In the genomic region with DNA sequence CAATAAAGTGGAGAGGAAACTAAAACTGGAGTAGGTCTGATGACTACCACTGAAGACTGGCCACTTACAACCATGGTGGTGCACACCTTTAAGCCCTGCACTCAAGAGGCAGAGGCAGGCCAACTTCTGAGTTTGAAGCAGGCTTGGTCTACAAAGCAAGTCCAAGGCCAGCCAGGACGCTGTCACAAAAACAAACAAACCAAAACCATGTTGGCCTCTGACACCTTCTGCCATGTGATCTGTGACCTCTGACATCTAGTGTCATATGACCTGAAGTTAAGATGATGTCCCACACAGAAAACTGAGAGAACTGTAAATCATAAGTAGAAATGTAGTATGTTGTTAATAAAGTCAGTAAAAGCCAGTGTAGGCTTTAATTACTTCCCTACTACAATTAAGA, we compare ENCODE assay signal across 22 mouse cellular contexts. TPM values are rescaled to one million over a fixed set of nuclear protein-coding genes. Genes with fewer than 3 reads are reported as not detected.
DNase-seq lines count a peak whose midpoint lies in the region; ATAC-seq and TF ChIP-seq lines count a peak whose summit lies in the region.
"Had no signal": no experiment of that assay in that cellular context is flagged by ENCODE, and none has a peak within 500 bp of the region (broad histone marks: within the 10 kb centered on the region; RNA-seq: fewer than 3 reads in every experiment).

No protein-coding gene starts in this region.

- H3K4me2 ChIP-seq in liver, embryonic 12.5 days: no peak overlapping the region
- H3K4me2 ChIP-seq in liver, postnatal 0 days (ENCODE audit: low read depth, low read length): no peak overlapping the region
- H3K4me2 ChIP-seq in hindbrain, embryonic 13.5 days: no peak overlapping the region
- H3K4me2 ChIP-seq: embryonic facial prominence, embryonic 13.5 days; forebrain, embryonic 12.5 days; heart, embryonic 12.5 days; hindbrain, embryonic 15.5 days had no signal

- no peak for TF ChIP-seq CTCF in kidney, adult 2 months (conservative IDR thresholded peaks at IDR 0.05; ENCODE audit: insufficient read depth, insufficient read length, low read depth, low read length)
- no peak for TF ChIP-seq CTCF in liver, postnatal 0 days (IDR thresholded peaks at IDR 0.05; ENCODE audit: low read depth)

- no peak for ATAC-seq in liver, embryonic 12.5 days
- ATAC-seq in liver, postnatal 0 days: no peak; the same call in 1 of the 2 replicates
- ATAC-seq in hindbrain, embryonic 13.5 days (ENCODE audit: low FRiP score): no peak
- ATAC-seq: activated CD4-positive, CD25-positive, alpha-beta regulatory T cell, adult 4 months; forebrain, embryonic 16.5 days; Patski had no signal

- H3K4me3 ChIP-seq in kidney, adult 2 months (ENCODE audit: insufficient read depth, low read depth, low read length): no peak overlapping the region
- H3K4me3 ChIP-seq in liver, embryonic 12.5 days: no peak overlapping the region
- H3K4me3 ChIP-seq in liver, postnatal 0 days (ENCODE audit: low read depth, low read length): no peak overlapping the region
- no peak overlapping the region for H3K4me3 ChIP-seq in hindbrain, embryonic 13.5 days
- H3K4me3 ChIP-seq: embryonic facial prominence, embryonic 13.5 days; forebrain, embryonic 12.5 days; heart, embryonic 12.5 days; hindbrain, embryonic 10.5 days; hindbrain, embryonic 15.5 days had no signal

- TF ChIP-seq POLR2A in kidney, adult 2 months (IDR thresholded peaks at IDR 0.05; ENCODE audit: low read depth, low read length): no peak

- H3K9me3 ChIP-seq in liver, embryonic 12.5 days (replicated peaks): no peaks in the 10 kb centered on the region
- H3K9me3 ChIP-seq in liver, postnatal 0 days (ENCODE audit: low read length): no peaks in the 10 kb centered on the region
- no peaks in the 10 kb centered on the region for H3K9me3 ChIP-seq in hindbrain, embryonic 13.5 days
- H3K9me3 ChIP-seq: embryonic facial prominence, embryonic 13.5 days; forebrain, embryonic 12.5 days; heart, embryonic 12.5 days; hindbrain, embryonic 10.5 days; hindbrain, embryonic 15.5 days had no signal

- no peaks in the 10 kb centered on the region for H3K27me3 ChIP-seq in kidney, adult 2 months (replicated peaks; ENCODE audit: control insufficient read depth, insufficient read depth, low read length)
- no peaks in the 10 kb centered on the region for H3K27me3 ChIP-seq in liver, embryonic 12.5 days (replicated peaks)
- no peaks in the 10 kb centered on the region for H3K27me3 ChIP-seq in liver, postnatal 0 days (ENCODE audit: insufficient read depth, low read length)
- H3K27me3 ChIP-seq in hindbrain, embryonic 13.5 days: no peaks in the 10 kb centered on the region
- H3K27me3 ChIP-seq: embryonic facial prominence, embryonic 13.5 days; forebrain, embryonic 12.5 days; heart, embryonic 12.5 days; hindbrain, embryonic 15.5 days; Patski had no signal

- DNase-seq in kidney, adult 2 months: peak; percentile 14
- no peak for DNase-seq in kidney, adult 18-20 months
- DNase-seq in liver: no peak
- no peak for DNase-seq in liver, postnatal 0 days
- DNase-seq in frontal cortex, postnatal 10 days (ENCODE audit: low spot score in 2 of 2): no peak
- DNase-seq: adrenal gland, adult 2 months; adrenal gland, postnatal 25 days; cerebellum, adult 18-20 months; cerebellum, adult 9-11 months; cerebellum, postnatal 36 days; gastrocnemius, postnatal 36 days; heart, adult 18-20 months had no signal

- peaks cover 3% of the 10 kb centered on the region; the same call in 1 of the 2 replicates for H3K4me1 ChIP-seq in kidney, adult 2 months (ENCODE audit: control insufficient read depth, insufficient read depth, low read length)
- peaks cover 88% of the 10 kb centered on the region for H3K4me1 ChIP-seq in liver, embryonic 12.5 days
- peaks cover 52% of the 10 kb centered on the region for H3K4me1 ChIP-seq in liver, postnatal 0 days (ENCODE audit: insufficient read depth)
- no peaks in the 10 kb centered on the region for H3K4me1 ChIP-seq in hindbrain, embryonic 13.5 days (replicated peaks)
- H3K4me1 ChIP-seq: embryonic facial prominence, embryonic 13.5 days; forebrain, embryonic 12.5 days; hindbrain, embryonic 10.5 days; hindbrain, embryonic 15.5 days had no signal

- H3K36me3 ChIP-seq in kidney, adult 2 months (ENCODE audit: control insufficient read depth, insufficient read depth, low read length): no peaks in the 10 kb centered on the region
- peaks cover 26% of the 10 kb centered on the region for H3K36me3 ChIP-seq in liver, embryonic 12.5 days
- peaks cover 3% of the 10 kb centered on the region; the same call in 1 of the 2 replicates for H3K36me3 ChIP-seq in liver, postnatal 0 days (replicated peaks; ENCODE audit: insufficient read depth, low read length)
- peaks cover 11% of the 10 kb centered on the region for H3K36me3 ChIP-seq in hindbrain, embryonic 13.5 days
- H3K36me3 ChIP-seq: hindbrain, embryonic 15.5 days had no signal

- no peak overlapping the region for H3K27ac ChIP-seq in kidney, adult 2 months (ENCODE audit: insufficient read depth, low read depth, low read length)
- H3K27ac ChIP-seq in liver, embryonic 12.5 days: peak overlapping the region; percentile 65
- 0 out of 2 replicates have a peak overlapping the region, but pooled peaks have one; percentile 24 for H3K27ac ChIP-seq in liver, postnatal 0 days (ENCODE audit: low read depth)
- no peak overlapping the region for H3K27ac ChIP-seq in hindbrain, embryonic 13.5 days
- H3K27ac ChIP-seq: embryonic facial prominence, embryonic 13.5 days; forebrain, embryonic 12.5 days; hindbrain, embryonic 10.5 days; hindbrain, embryonic 15.5 days had no signal

- no peak overlapping the region for H3K9ac ChIP-seq in liver, embryonic 12.5 days
- H3K9ac ChIP-seq in liver, postnatal 0 days (replicated peaks): no peak overlapping the region
- H3K9ac ChIP-seq in hindbrain, embryonic 13.5 days: no peak overlapping the region
- H3K9ac ChIP-seq: embryonic facial prominence, embryonic 13.5 days; forebrain, embryonic 12.5 days; heart, embryonic 12.5 days; hindbrain, embryonic 15.5 days had no signal

- 48% methylated on average over 1 of the region's 1 CpGs for whole genome bisulfite sequencing in kidney, adult 2 months
- 74% methylated on average over 1 of the region's 1 CpGs for WGBS in liver, embryonic 12.5 days (ENCODE audit: insufficient replicate concordance)
- WGBS in liver, postnatal 0 days (ENCODE audit: insufficient replicate concordance): 59% methylated on average over 1 of the region's 1 CpGs
- WGBS in hindbrain, embryonic 13.5 days: 69% methylated on average over 1 of the region's 1 CpGs

- no peak for TF ChIP-seq EP300 in liver, postnatal 0 days (IDR thresholded peaks at IDR 0.05; ENCODE audit: low read depth)

RNA-seq across cellular contexts. Expression of gene Gapvd1, which starts 17.1 kb away (rescaled TPM):
- 14.0 and 16.0 TPM in 2 replicates for polyA plus RNA-seq in kidney, adult 2 months (2012; rRNA removed)
- 87.3 and 93.7 TPM in 2 replicates for polyA plus RNA-seq in liver, embryonic 12.5 days (2016; fragmentation: Nextera tagmentation; extraction: Ambion mirVana)
- polyA plus RNA-seq in liver, postnatal 0 days (2015; fragmentation: Nextera tagmentation; extraction: Ambion mirVana): 37.1 and 39.0 TPM in 2 replicates
- polyA plus RNA-seq in hindbrain, embryonic 13.5 days (2015; fragmentation: Nextera tagmentation; extraction: Ambion mirVana): 122 and 129 TPM in 2 replicates

RNA-seq across cellular contexts. Expression of gene Hspa5, which starts 33.9 kb away (rescaled TPM):
- polyA plus RNA-seq in kidney, adult 2 months (2012; rRNA removed): 441 and 489 TPM in 2 replicates
- polyA plus RNA-seq in liver, embryonic 12.5 days (2016; fragmentation: Nextera tagmentation; extraction: Ambion mirVana): 656 and 672 TPM in 2 replicates
- 384 and 424 TPM in 2 replicates for polyA plus RNA-seq in liver, postnatal 0 days (2015; fragmentation: Nextera tagmentation; extraction: Ambion mirVana)
- polyA plus RNA-seq in hindbrain, embryonic 13.5 days (2015; fragmentation: Nextera tagmentation; extraction: Ambion mirVana): 438 and 458 TPM in 2 replicates

Comparison
In these comparisons a context has a peak if more than half of its experiments do, and no peak if none do; other contexts are left out.
1. H3K27ac ChIP-seq: peak in liver, embryonic 12.5 days (single experiment) and liver, postnatal 0 days (single experiment); none in kidney, adult 2 months (single experiment) and hindbrain, embryonic 13.5 days (single experiment).